Mouse (Mus musculus): ENCODE measurements around the gene Ciapin1. TPM values are rescaled to one million over a fixed set of nuclear protein-coding genes. Genes with fewer than 3 reads are reported as not detected.
"Not testable (repeated sequence)": the region's sequence is repeated elsewhere in the genome, so short reads cannot be mapped to it uniquely, and the experiment has no call there.

The Ciapin1 gene
- polyA plus RNA-seq, 1 experiment = 32.8 TPM

DNA sequence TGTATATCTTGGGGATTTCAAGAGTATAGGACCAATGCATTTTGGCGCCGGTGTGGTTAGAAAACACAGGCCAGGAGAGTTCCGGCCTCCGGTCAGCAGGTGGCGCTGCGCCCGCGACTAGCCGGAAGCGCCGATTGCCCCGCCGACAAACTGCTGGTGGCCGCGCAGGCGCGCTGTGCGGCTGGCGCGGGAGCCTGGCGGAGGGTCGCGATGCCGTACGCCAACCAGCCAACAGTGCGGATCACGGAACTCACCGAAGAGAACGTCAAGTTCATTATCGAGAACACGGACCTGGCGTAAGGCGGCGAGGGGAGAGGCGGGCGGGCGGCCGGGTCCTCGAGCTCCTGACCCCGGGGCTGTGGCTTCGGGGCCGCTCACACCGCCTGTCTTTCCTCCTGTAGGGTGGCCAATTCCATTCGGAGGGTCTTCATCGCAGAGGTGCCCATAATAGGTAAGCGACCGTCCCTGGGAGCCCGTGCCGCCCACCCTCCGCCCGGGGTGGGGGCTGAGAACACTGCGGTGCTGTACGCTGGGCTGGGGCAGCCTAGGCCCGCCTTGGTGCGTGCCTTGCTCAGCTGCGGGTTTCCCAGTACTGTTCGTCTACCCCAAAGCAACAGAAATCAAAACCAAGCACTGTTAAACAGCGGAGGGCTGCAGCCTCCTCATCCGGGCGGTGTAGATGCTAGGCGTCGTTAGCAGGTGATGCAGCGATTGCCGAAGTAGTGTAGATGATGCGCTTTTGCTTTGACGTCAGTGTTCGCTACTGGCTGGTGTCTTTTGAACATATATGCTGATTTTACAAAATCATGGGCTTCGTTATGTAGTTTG, 19.4 kb upstream of the Ciapin1 start, which contains the start of gene Polr2c:
Gene Polr2c (plus strand): TSS at position 105 of the 828 bp plus-strand sequence.
- peak; percentile 61 to 88 for DNase-seq (ENCODE audit: low read depth in 1 of 2, low spot score in 2 of 2)
- Histone ChIP-seq H3K27ac (ENCODE audit: insufficient read depth, low read length) (peak within 1 kb of the TSS; percentile 40), H3K4me1 (ENCODE audit: control insufficient read depth, insufficient read depth, insufficient read length) (peaks cover 5% of the 10 kb centered on the region; the same call in 1 of the 2 replicates), H3K4me3 (ENCODE audit: extremely low read depth, insufficient read depth, insufficient read length) (peak within 1 kb of the TSS; percentile 76), H3K27me3 (ENCODE audit: control insufficient read depth, insufficient read depth, low read length) (no peaks in the 10 kb centered on the region), H3K36me3 (ENCODE audit: control insufficient read depth, insufficient read depth, low read length) (peaks cover 5% of the 10 kb centered on the region; the same call in 1 of the 2 replicates)
- TF ChIP-seq CTCF (IDR thresholded peaks at IDR 0.05; ENCODE audit: extremely low read depth, insufficient read depth, insufficient read length, insufficient replicate concordance) = peak; percentile 92
- TF ChIP-seq POLR2A (IDR thresholded peaks at IDR 0.05; ENCODE audit: low read depth, low read length) = peak; percentile 37; the same call in 1 of the 2 replicates
- under 1% methylated on average over 68 of the region's 68 CpGs for WGBS

GRCm38 (mm10) chr8:94857011-94857345, 18.8 kb upstream of the Ciapin1 start:
- TF ChIP-seq CTCF (IDR thresholded peaks at IDR 0.05; ENCODE audit: extremely low read depth, insufficient read depth, insufficient read length, insufficient replicate concordance) = no peak
- TF ChIP-seq POLR2A (IDR thresholded peaks at IDR 0.05; ENCODE audit: low read depth, low read length) = no peak
- H3K4me1 ChIP-seq (ENCODE audit: control insufficient read depth, insufficient read depth, insufficient read length) = peaks cover 5% of the 10 kb centered on the region; the same call in 1 of the 2 replicates
- no peak for DNase-seq (ENCODE audit: low read depth in 1 of 2, low spot score in 2 of 2)
- no peak overlapping the region for H3K27ac ChIP-seq (ENCODE audit: insufficient read depth, low read length)
- H3K36me3 ChIP-seq (ENCODE audit: control insufficient read depth, insufficient read depth, low read length) = peaks cover 5% of the 10 kb centered on the region
- no peaks in the 10 kb centered on the region for H3K27me3 ChIP-seq (ENCODE audit: control insufficient read depth, insufficient read depth, low read length)
- H3K4me3 ChIP-seq (ENCODE audit: extremely low read depth, insufficient read depth, insufficient read length) = no peak overlapping the region
- WGBS = 33% methylated on average over 5 of the region's 5 CpGs

DNA sequence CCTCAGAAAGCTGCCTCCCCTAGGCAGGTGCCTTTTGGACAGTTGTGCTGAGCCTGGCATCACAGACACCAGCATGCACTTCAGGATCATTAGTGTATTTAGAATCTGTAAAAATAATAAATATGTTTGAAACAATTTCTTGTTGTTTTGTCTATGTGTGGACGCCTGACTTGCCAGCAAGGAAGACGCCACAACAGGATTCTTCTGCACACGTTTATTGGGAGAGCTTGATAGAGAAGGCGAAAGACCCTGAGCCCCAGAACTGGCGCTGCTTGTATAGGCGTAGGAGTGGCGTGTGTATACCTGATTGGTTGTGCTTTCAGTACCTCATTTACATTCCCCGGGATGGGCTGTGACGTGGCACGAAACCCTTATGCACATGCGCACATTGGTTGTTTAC, 16.6 kb upstream of the Ciapin1 start:
- not testable (repeated sequence) for H3K27me3 ChIP-seq (ENCODE audit: control insufficient read depth, insufficient read depth, low read length); DNase-seq (ENCODE audit: low read depth in 1 of 2, low spot score in 2 of 2); H3K4me1 ChIP-seq (ENCODE audit: control insufficient read depth, insufficient read depth, insufficient read length); H3K27ac ChIP-seq (ENCODE audit: insufficient read depth, low read length); H3K4me3 ChIP-seq (ENCODE audit: extremely low read depth, insufficient read depth, insufficient read length)
- H3K36me3 ChIP-seq (ENCODE audit: control insufficient read depth, insufficient read depth, low read length) = peaks cover 14% of the 10 kb centered on the region
- 93% methylated on average over 11 of the region's 11 CpGs for WGBS

GRCm38 (mm10) chr8:94850049-94850448, 11.9 kb upstream of the Ciapin1 start:
- 91% methylated on average over 5 of the region's 5 CpGs for WGBS
- Histone ChIP-seq H3K4me3 (ENCODE audit: extremely low read depth, insufficient read depth, insufficient read length) (no peak overlapping the region), H3K4me1 (ENCODE audit: control insufficient read depth, insufficient read depth, insufficient read length) (no peaks in the 10 kb centered on the region), H3K27me3 (ENCODE audit: control insufficient read depth, insufficient read depth, low read length) (no peaks in the 10 kb centered on the region), H3K36me3 (ENCODE audit: control insufficient read depth, insufficient read depth, low read length) (peaks cover 17% of the 10 kb centered on the region), H3K27ac (ENCODE audit: insufficient read depth, low read length) (no peak overlapping the region)
- DNase-seq (ENCODE audit: low read depth in 1 of 2, low spot score in 2 of 2) = no peak
- no peak for TF ChIP-seq CTCF (IDR thresholded peaks at IDR 0.05; ENCODE audit: extremely low read depth, insufficient read depth, insufficient read length, insufficient replicate concordance)
- no peak for TF ChIP-seq POLR2A (IDR thresholded peaks at IDR 0.05; ENCODE audit: low read depth, low read length)

- Histone ChIP-seq H3K36me3 (ENCODE audit: control insufficient read depth, insufficient read depth, low read length) (peaks cover 12% of the 10 kb centered on the region), H3K4me1 (ENCODE audit: control insufficient read depth, insufficient read depth, insufficient read length) (peaks cover 4% of the 10 kb centered on the region; the same call in 1 of the 2 replicates), H3K4me3 (ENCODE audit: extremely low read depth, insufficient read depth, insufficient read length) (no peak overlapping the region), H3K27ac (ENCODE audit: insufficient read depth, low read length) (no peak overlapping the region), H3K27me3 (ENCODE audit: control insufficient read depth, insufficient read depth, low read length) (no peaks in the 10 kb centered on the region)
- 79% methylated on average over 2 of the region's 2 CpGs for WGBS
- TF ChIP-seq CTCF (IDR thresholded peaks at IDR 0.05; ENCODE audit: extremely low read depth, insufficient read depth, insufficient read length, insufficient replicate concordance) (no peak), POLR2A (IDR thresholded peaks at IDR 0.05; ENCODE audit: low read depth, low read length) (no peak)
- DNase-seq (ENCODE audit: low read depth in 1 of 2, low spot score in 2 of 2) = no peak
These were observed 3.0 kb upstream of the Ciapin1 start for GRCm38 (mm10) chr8:94841183-94841582.

GRCm38 (mm10) chr8:94838600-94838999, 442 bp upstream of the Ciapin1 start:
- peak; percentile 40 to 41 for DNase-seq (ENCODE audit: low read depth in 1 of 2, low spot score in 2 of 2)

More at GRCm38 (mm10) chr8:94838600-94838999, 442 bp upstream of the Ciapin1 start:
- Histone ChIP-seq H3K4me3 (ENCODE audit: extremely low read depth, insufficient read depth, insufficient read length) (peak overlapping the region; percentile 88), H3K27me3 (ENCODE audit: control insufficient read depth, insufficient read depth, low read length) (no peaks in the 10 kb centered on the region), H3K36me3 (ENCODE audit: control insufficient read depth, insufficient read depth, low read length) (peaks cover 1% of the 10 kb centered on the region; the same call in 1 of the 2 replicates), H3K27ac (ENCODE audit: insufficient read depth, low read length) (peak overlapping the region; percentile 91), H3K4me1 (ENCODE audit: control insufficient read depth, insufficient read depth, insufficient read length) (peaks cover 4% of the 10 kb centered on the region; the same call in 1 of the 2 replicates)
- TF ChIP-seq POLR2A (IDR thresholded peaks at IDR 0.05; ENCODE audit: low read depth, low read length) (no peak), CTCF (IDR thresholded peaks at IDR 0.05; ENCODE audit: extremely low read depth, insufficient read depth, insufficient read length, insufficient replicate concordance) (no peak)
- WGBS = under 1% methylated on average over 24 of the region's 24 CpGs
